Mouse (Mus musculus) thymus, postnatal 4 days (tissue): Measurements from ENCODE around the gene Dgki.
"Not testable (repeated sequence)": the region's sequence is repeated elsewhere in the genome, so short reads cannot be mapped to it uniquely, and the experiment has no call there.

Experiments
- DNase-seq: peaks from one replicate; pipeline ENCODE4 v3.0.0; 2021

Dgki gene

GRCm38 (mm10) chr6:37142991-37143866, 156.8 kb downstream of the Dgki start:
- no peak for DNase-seq

GRCm38 (mm10) chr6:37138816-37139215, 161.2 kb downstream of the Dgki start:
- DNase-seq, result no peak

GRCm38 (mm10) chr6:37131257-37131656, 168.7 kb downstream of the Dgki start:
- DNase-seq, result no peak

- DNase-seq, result no peak
Measured at GRCm38 (mm10) chr6:37120417-37121154, 179.4 kb downstream of the Dgki start.

- no peak for DNase-seq
Measured at GRCm38 (mm10) chr6:37119205-37119604, 180.8 kb downstream of the Dgki start.

GRCm38 (mm10) chr6:37113048-37113447, 186.9 kb downstream of the Dgki start:
- DNase-seq, result no peak

- not testable (repeated sequence) for DNase-seq
Measured at GRCm38 (mm10) chr6:37106236-37106635, 193.7 kb downstream of the Dgki start.

GRCm38 (mm10) chr6:37100413-37100812, 199.6 kb downstream of the Dgki start:
- no peak for DNase-seq

- DNase-seq, result peak; percentile 85
Measured at GRCm38 (mm10) chr6:37097356-37098155, 202.4 kb downstream of the Dgki start.

- no peak for DNase-seq
Measured at GRCm38 (mm10) chr6:37096840-37097305, 203.1 kb downstream of the Dgki start.

- DNase-seq, result no peak
Measured at GRCm38 (mm10) chr6:37089148-37090111, 210.6 kb downstream of the Dgki start.

GRCm38 (mm10) chr6:37082990-37083389, 217.0 kb downstream of the Dgki start:
- DNase-seq, result no peak

GRCm38 (mm10) chr6:37072401-37073016, 227.5 kb downstream of the Dgki start:
- no peak for DNase-seq

GRCm38 (mm10) chr6:37069836-37070600, 230.0 kb downstream of the Dgki start:
- no peak for DNase-seq

GRCm38 (mm10) chr6:37068737-37069136, 231.2 kb downstream of the Dgki start:
- DNase-seq, result no peak

GRCm38 (mm10) chr6:37067357-37067756, 232.6 kb downstream of the Dgki start:
- DNase-seq, result no peak

GRCm38 (mm10) chr6:37064214-37064830, 235.7 kb downstream of the Dgki start:
- no peak for DNase-seq

GRCm38 (mm10) chr6:37063266-37063665, 236.7 kb downstream of the Dgki start:
- DNase-seq, result no peak

GRCm38 (mm10) chr6:37060114-37060513, 239.9 kb downstream of the Dgki start:
- no peak for DNase-seq

GRCm38 (mm10) chr6:37057957-37058356, 242.0 kb downstream of the Dgki start:
- DNase-seq, result no peak
